Mouse (Mus musculus) lung, embryonic 15.5 days (tissue): ENCODE results near the gene Bag3. TPM values are rescaled to one million over a fixed set of nuclear protein-coding genes. Genes with fewer than 3 reads are reported as not detected.

Source experiments
- ATAC-seq: fragments of 200-750 bp; cut with Nextera tagmentation; 2 replicates; pipeline ENCODE4 v1.8.0; 2017; ENCODE audit warnings: moderate number of reproducible peaks, borderline replicate concordance; ENCODE audit not compliant: low FRiP score, low TSS enrichment; ENCODE audit errors: extremely low read depth
- H3K27ac ChIP-seq: fragments of 300-500 bp; sonication (generic); 2 replicates; pipeline ENCODE4 v1.5.1; 2015; ENCODE audit warnings: moderate library complexity, mild to moderate bottlenecking, inconsistent platforms
- H3K27me3 ChIP-seq: fragments of 300-500 bp; sonication (generic); 2 replicates; pipeline ENCODE4 v1.6.1; 2015; ENCODE audit warnings: inconsistent platforms
- H3K36me3 ChIP-seq: fragments of 300-500 bp; sonication (generic); 2 replicates; pipeline ENCODE4 v1.6.1; 2015; ENCODE audit warnings: inconsistent platforms
- H3K4me1 ChIP-seq: fragments of 300-500 bp; sonication (generic); 2 replicates; pipeline ENCODE4 v1.6.1; 2015; ENCODE audit warnings: inconsistent platforms
- H3K4me2 ChIP-seq: fragments of 300-500 bp; sonication (generic); 2 replicates; pipeline ENCODE4 v1.6.1; 2015; ENCODE audit warnings: inconsistent platforms, mild to moderate bottlenecking, moderate library complexity
- H3K4me3 ChIP-seq: fragments of 300-500 bp; sonication (generic); 2 replicates; pipeline ENCODE4 v1.5.1; 2015; ENCODE audit warnings: mild to moderate bottlenecking, inconsistent platforms
- H3K9ac ChIP-seq: fragments of 300-500 bp; sonication (generic); 2 replicates; pipeline ENCODE4 v1.6.1; 2015; ENCODE audit warnings: inconsistent platforms
- H3K9me3 ChIP-seq: fragments of 300-500 bp; sonication (generic); 2 replicates; pipeline ENCODE4 v1.6.1; 2016; ENCODE audit warnings: inconsistent platforms
- WGBS: fragments of 180-500 bp; shearing (Covaris S2); methylation state at CpG from one replicate; pipeline ENCODE4 v1.1.7; 2015; 5-methylcytosine and 5-hydroxymethylcytosine counted together
- polyA plus RNA-seq: library from polyadenylated mRNA; unstranded; fragments of >200 nt; fragmentation: Nextera tagmentation; extraction: Ambion mirVana; gene quantifications from 2 replicates; pipeline ENCODE4 v1.2.1, GENCODE M21; 2015

The Bag3 gene
- polyA plus RNA-seq, 1 experiment from 2014 or later: 18.4 TPM

- Histone ChIP-seq H3K9ac (peak overlapping the region; percentile 86), H3K4me1 (peaks cover 43% of the 10 kb centered on the region), H3K4me3 (peak overlapping the region; percentile 66), H3K27ac (peak overlapping the region; percentile 97), H3K4me2 (peak overlapping the region; percentile 88), H3K27me3 (no peaks in the 10 kb centered on the region), H3K9me3 (no peaks in the 10 kb centered on the region), H3K36me3 (no peaks in the 10 kb centered on the region)
- 65% methylated on average over 3 of the region's 3 CpGs for WGBS
- ATAC-seq: no peak
Observed at GRCm38 (mm10) chr7:128524641-128525040, 1.2 kb downstream of the Bag3 start.

GRCm38 (mm10) chr7:128526611-128527010 is 3.2 kb downstream of the Bag3 start:
- H3K27ac ChIP-seq: 0 out of 2 replicates have a peak overlapping the region, but pooled peaks have one; percentile 49
- WGBS: 52% methylated on average over 6 of the region's 6 CpGs
- no peak overlapping the region for H3K9ac ChIP-seq
- ATAC-seq: no peak
- no peak overlapping the region for H3K4me3 ChIP-seq
- H3K4me1 ChIP-seq: peaks cover 63% of the 10 kb centered on the region
- no peaks in the 10 kb centered on the region for H3K9me3 ChIP-seq
- no peak overlapping the region; the same call in 1 of the 2 replicates for H3K4me2 ChIP-seq
- H3K27me3 ChIP-seq: no peaks in the 10 kb centered on the region
- no peaks in the 10 kb centered on the region for H3K36me3 ChIP-seq

GRCm38 (mm10) chr7:128528596-128528995 is 5.2 kb downstream of the Bag3 start:
- no peaks in the 10 kb centered on the region for H3K36me3 ChIP-seq
- no peak for ATAC-seq
- no peaks in the 10 kb centered on the region for H3K27me3 ChIP-seq
- 0 out of 2 replicates have a peak overlapping the region, but pooled peaks have one; percentile 8 for H3K27ac ChIP-seq
- no peak overlapping the region for H3K4me3 ChIP-seq
- H3K9ac ChIP-seq: no peak overlapping the region
- H3K4me1 ChIP-seq: peaks cover 79% of the 10 kb centered on the region
- H3K9me3 ChIP-seq: no peaks in the 10 kb centered on the region
- WGBS: 59% methylated on average over 9 of the region's 9 CpGs
- peak overlapping the region; percentile 16; the same call in 1 of the 2 replicates for H3K4me2 ChIP-seq

GRCm38 (mm10) chr7:128529126-128529525 is 5.7 kb downstream of the Bag3 start:
- Histone ChIP-seq H3K4me2 (0 out of 2 replicates have a peak overlapping the region, but pooled peaks have one; percentile 1), H3K36me3 (no peaks in the 10 kb centered on the region), H3K27ac (peak overlapping the region; percentile 49), H3K9me3 (no peaks in the 10 kb centered on the region), H3K9ac (0 out of 2 replicates have a peak overlapping the region, but pooled peaks have one; percentile 4), H3K4me3 (no peak overlapping the region), H3K27me3 (no peaks in the 10 kb centered on the region), H3K4me1 (peaks cover 84% of the 10 kb centered on the region)
- ATAC-seq: no peak
- WGBS: 29% methylated on average over 6 of the region's 6 CpGs

GRCm38 (mm10) chr7:128529574-128530051 is 6.2 kb downstream of the Bag3 start:
- peak; percentile 29; the same call in 1 of the 2 replicates for ATAC-seq
- H3K4me3 ChIP-seq: no peak overlapping the region
- H3K27me3 ChIP-seq: no peaks in the 10 kb centered on the region
- no peak overlapping the region for H3K9ac ChIP-seq
- no peaks in the 10 kb centered on the region for H3K36me3 ChIP-seq
- H3K9me3 ChIP-seq: no peaks in the 10 kb centered on the region
- peaks cover 88% of the 10 kb centered on the region for H3K4me1 ChIP-seq
- WGBS: 19% methylated on average over 14 of the region's 14 CpGs
- H3K27ac ChIP-seq: peak overlapping the region; percentile 49
- peak overlapping the region; percentile 1; the same call in 1 of the 2 replicates for H3K4me2 ChIP-seq

GRCm38 (mm10) chr7:128531031-128531430 is 7.6 kb downstream of the Bag3 start:
- Histone ChIP-seq H3K36me3 (no peaks in the 10 kb centered on the region), H3K27me3 (no peaks in the 10 kb centered on the region), H3K27ac (peak overlapping the region; percentile 36; the same call in 1 of the 2 replicates), H3K9me3 (no peaks in the 10 kb centered on the region), H3K4me1 (peaks cover 93% of the 10 kb centered on the region), H3K4me2 (0 out of 2 replicates have a peak overlapping the region, but pooled peaks have one; percentile 4), H3K9ac (no peak overlapping the region; the same call in 1 of the 2 replicates), H3K4me3 (no peak overlapping the region)
- WGBS: 30% methylated on average over 11 of the region's 11 CpGs
- ATAC-seq: no peak

- Histone ChIP-seq H3K9ac (no peak overlapping the region), H3K4me2 (no peak overlapping the region)
Observed at GRCm38 (mm10) chr7:128531929-128532328, 8.5 kb downstream of the Bag3 start.

GRCm38 (mm10) chr7:128532441-128533166 is 9.2 kb downstream of the Bag3 start:
- Histone ChIP-seq H3K4me3 (no peak overlapping the region), H3K4me2 (no peak overlapping the region), H3K36me3 (no peaks in the 10 kb centered on the region), H3K4me1 (peaks cover 95% of the 10 kb centered on the region), H3K27me3 (no peaks in the 10 kb centered on the region), H3K9ac (no peak overlapping the region), H3K9me3 (no peaks in the 10 kb centered on the region), H3K27ac (peak overlapping the region; percentile 64)
- WGBS: 60% methylated on average over 6 of the region's 6 CpGs
- no peak for ATAC-seq

More at GRCm38 (mm10) chr7:128531929-128532328, 8.5 kb downstream of the Bag3 start:
- Histone ChIP-seq H3K27ac (peak overlapping the region; percentile 46), H3K4me3 (no peak overlapping the region), H3K36me3 (no peaks in the 10 kb centered on the region), H3K27me3 (no peaks in the 10 kb centered on the region), H3K4me1 (peaks cover 98% of the 10 kb centered on the region), H3K9me3 (no peaks in the 10 kb centered on the region)
- no peak for ATAC-seq
- 32% methylated on average over 6 of the region's 6 CpGs for WGBS

GRCm38 (mm10) chr7:128534984-128535491 is 11.6 kb downstream of the Bag3 start:
- no peaks in the 10 kb centered on the region for H3K9me3 ChIP-seq
- H3K36me3 ChIP-seq: 0 out of 2 replicates have a peak, but pooled peaks cover 3% of the 10 kb centered on the region
- H3K4me2 ChIP-seq: no peak overlapping the region
- 40% methylated on average over 5 of the region's 5 CpGs for WGBS
- peak overlapping the region; percentile 58 for H3K27ac ChIP-seq
- no peak overlapping the region for H3K9ac ChIP-seq
- H3K4me3 ChIP-seq: no peak overlapping the region
- peak; percentile 13; the same call in 1 of the 2 replicates for ATAC-seq
- H3K27me3 ChIP-seq: no peaks in the 10 kb centered on the region
- peaks cover 83% of the 10 kb centered on the region for H3K4me1 ChIP-seq

- Histone ChIP-seq H3K4me1 (peaks cover 73% of the 10 kb centered on the region), H3K9ac (no peak overlapping the region), H3K27me3 (no peaks in the 10 kb centered on the region), H3K4me3 (no peak overlapping the region), H3K9me3 (no peaks in the 10 kb centered on the region), H3K27ac (peak overlapping the region; percentile 58), H3K36me3 (0 out of 2 replicates have a peak, but pooled peaks cover 4% of the 10 kb centered on the region), H3K4me2 (no peak overlapping the region)
- ATAC-seq: no peak
- 28% methylated on average over 3 of the region's 3 CpGs for WGBS
Observed at GRCm38 (mm10) chr7:128536074-128536473, 12.7 kb downstream of the Bag3 start.

- Histone ChIP-seq H3K4me1 (peaks cover 57% of the 10 kb centered on the region), H3K4me2 (no peak overlapping the region), H3K4me3 (no peak overlapping the region), H3K9me3 (no peaks in the 10 kb centered on the region), H3K9ac (no peak overlapping the region), H3K36me3 (peaks cover 15% of the 10 kb centered on the region; the same call in 1 of the 2 replicates), H3K27ac (no peak overlapping the region), H3K27me3 (no peaks in the 10 kb centered on the region)
- no peak for ATAC-seq
- 63% methylated on average over 4 of the region's 4 CpGs for WGBS
Observed at GRCm38 (mm10) chr7:128537676-128538075, 14.3 kb downstream of the Bag3 start.

- no peak overlapping the region for H3K4me2 ChIP-seq
- no peaks in the 10 kb centered on the region for H3K27me3 ChIP-seq
- H3K36me3 ChIP-seq: peaks cover 18% of the 10 kb centered on the region; the same call in 1 of the 2 replicates
- H3K27ac ChIP-seq: 0 out of 2 replicates have a peak overlapping the region, but pooled peaks have one; percentile 8
- H3K9ac ChIP-seq: no peak overlapping the region
- no peaks in the 10 kb centered on the region for H3K9me3 ChIP-seq
- H3K4me3 ChIP-seq: no peak overlapping the region
- WGBS: 59% methylated on average over 4 of the region's 4 CpGs
- ATAC-seq: no peak
- H3K4me1 ChIP-seq: peaks cover 52% of the 10 kb centered on the region
Observed at GRCm38 (mm10) chr7:128538196-128538595, 14.8 kb downstream of the Bag3 start.
